Mouse (Mus musculus): ENCODE data around the gene Foxd1. TPM values are rescaled to one million over a fixed set of nuclear protein-coding genes. Genes with fewer than 3 reads are reported as not detected.

The Foxd1 gene
- polyA plus RNA-seq, 1 experiment from 2014 or later, result not detected

DNA sequence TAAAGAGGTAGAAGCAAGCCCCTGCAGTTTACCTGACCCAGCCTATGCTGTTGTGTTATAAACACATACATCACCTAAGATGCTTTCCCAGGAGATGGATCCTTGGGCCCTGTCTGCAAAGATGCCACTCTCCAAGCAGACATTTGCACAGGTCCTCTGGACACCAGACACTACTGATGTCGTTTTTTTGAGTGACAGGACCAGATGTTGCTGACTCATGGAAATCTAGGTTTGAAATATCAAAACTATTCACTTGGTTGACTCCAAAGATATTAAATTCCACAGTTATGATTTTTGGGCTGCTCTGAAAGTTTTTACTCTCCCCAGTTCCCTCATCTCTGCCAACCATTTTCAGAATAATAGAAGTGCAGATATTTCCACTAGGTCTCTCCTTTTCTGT, 35.0 kb downstream of the Foxd1 start:
- Histone ChIP-seq H3K36me3 (ENCODE audit: inconsistent target) (no peaks in the 10 kb centered on the region), H3K27ac (no peak overlapping the region), H3K79me2 (ENCODE audit: inconsistent target) (no peaks in the 10 kb centered on the region), H3K4me3 (ENCODE audit: inconsistent target) (no peak overlapping the region)
- 32% methylated on average over 1 of the region's 1 CpGs for WGBS (ENCODE audit: missing documents)

DNA sequence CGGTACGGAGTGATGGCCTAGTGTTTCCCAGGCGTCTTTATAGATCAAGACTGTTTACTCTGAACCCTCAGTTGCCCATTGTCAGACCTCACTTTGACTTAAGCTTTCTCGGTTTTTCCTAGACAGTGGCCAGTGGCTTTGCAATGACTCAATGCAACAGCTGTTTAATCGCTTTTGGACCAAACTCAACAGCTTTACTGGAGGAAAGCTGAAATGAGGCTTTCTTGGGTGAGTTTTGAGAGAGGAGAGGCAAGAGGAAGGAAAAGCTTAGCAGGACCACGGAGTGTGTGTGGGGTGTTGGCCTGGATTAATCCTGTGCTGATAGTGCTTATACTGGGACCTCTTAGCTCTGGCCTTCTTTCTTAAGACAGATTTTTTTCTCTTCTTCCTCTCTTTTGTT, 36.3 kb downstream of the Foxd1 start:
- Histone ChIP-seq H3K4me3 (ENCODE audit: inconsistent target) (no peak overlapping the region), H3K79me2 (ENCODE audit: inconsistent target) (no peaks in the 10 kb centered on the region)
- 30% methylated on average over 6 of the region's 6 CpGs for WGBS (ENCODE audit: missing documents)

DNA sequence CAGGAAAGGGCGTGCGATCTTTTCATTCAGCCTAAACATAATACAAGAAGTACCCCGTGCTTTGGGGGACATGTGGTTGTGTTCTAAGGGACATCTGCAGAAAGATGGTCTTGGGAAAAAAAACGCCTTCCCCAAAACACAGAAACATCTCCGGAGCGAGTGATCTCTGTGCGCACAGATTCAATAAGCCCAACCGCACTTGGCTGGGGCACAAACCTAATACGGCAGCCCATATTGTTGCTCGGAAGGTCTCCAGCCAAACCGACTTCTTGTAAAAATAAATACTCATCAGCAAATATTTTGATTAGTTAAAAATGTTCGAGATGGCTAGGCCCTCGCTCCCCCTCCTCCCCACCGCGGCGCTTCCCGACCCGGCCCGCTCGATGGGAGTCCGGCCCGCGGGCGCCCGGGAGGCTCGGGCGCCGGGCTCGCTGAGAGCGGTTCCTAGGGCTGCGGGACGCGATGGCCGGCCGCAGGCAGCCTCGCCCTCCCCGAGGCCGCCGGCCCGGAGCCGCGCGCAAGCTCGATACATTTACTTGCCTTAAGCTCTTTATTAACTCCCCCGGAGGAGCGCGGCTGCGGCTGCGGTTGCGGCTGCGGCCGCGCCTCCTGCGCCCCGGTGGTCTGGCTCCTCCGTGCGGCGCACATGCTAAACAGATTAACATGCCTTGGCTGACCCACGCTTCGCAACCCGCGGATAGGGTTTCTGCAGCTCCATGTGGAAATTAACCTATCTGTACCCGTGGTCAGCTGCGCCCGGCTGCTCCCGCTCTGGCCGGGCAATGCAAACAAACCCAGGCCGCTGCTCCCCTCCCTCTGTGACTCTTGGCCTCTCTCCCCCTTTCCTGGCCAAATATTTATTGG, 37.0 kb downstream of the Foxd1 start:
- no peak overlapping the region for H3K27ac ChIP-seq
- no peaks in the 10 kb centered on the region for H3K36me3 ChIP-seq (ENCODE audit: inconsistent target)
- H3K4me3 ChIP-seq (ENCODE audit: inconsistent target), result no peak overlapping the region
- no peaks in the 10 kb centered on the region for H3K79me2 ChIP-seq (ENCODE audit: inconsistent target)
- 3% methylated on average over 59 of the region's 68 CpGs for WGBS (ENCODE audit: missing documents)

More for the DNA sequence above, 36.3 kb downstream of the Foxd1 start:
- no peaks in the 10 kb centered on the region for H3K36me3 ChIP-seq (ENCODE audit: inconsistent target)
- no peak overlapping the region for H3K27ac ChIP-seq

DNA sequence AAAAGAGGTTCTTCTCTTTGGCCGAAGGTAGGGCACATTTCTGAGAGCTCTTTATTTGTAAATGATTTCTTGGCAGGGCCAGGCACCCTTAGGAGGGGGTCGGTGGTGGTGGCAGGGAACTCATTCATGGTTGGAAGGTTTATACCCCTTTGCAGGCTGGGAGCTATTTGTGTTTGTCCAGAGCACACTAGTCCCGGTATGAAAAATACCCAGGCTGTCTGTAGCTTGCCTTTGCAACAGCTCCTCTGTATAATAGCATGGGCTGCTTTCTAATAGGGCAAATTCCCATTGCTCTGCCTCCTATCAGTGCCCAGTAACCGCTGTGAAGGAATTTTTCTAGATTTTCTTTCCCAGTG, 37.6 kb downstream of the Foxd1 start:
- WGBS (ENCODE audit: missing documents), result 5% methylated on average over 4 of the region's 4 CpGs
- Histone ChIP-seq H3K36me3 (ENCODE audit: inconsistent target) (no peaks in the 10 kb centered on the region), H3K27ac (no peak overlapping the region), H3K4me3 (ENCODE audit: inconsistent target) (no peak overlapping the region), H3K79me2 (ENCODE audit: inconsistent target) (no peaks in the 10 kb centered on the region)

DNA sequence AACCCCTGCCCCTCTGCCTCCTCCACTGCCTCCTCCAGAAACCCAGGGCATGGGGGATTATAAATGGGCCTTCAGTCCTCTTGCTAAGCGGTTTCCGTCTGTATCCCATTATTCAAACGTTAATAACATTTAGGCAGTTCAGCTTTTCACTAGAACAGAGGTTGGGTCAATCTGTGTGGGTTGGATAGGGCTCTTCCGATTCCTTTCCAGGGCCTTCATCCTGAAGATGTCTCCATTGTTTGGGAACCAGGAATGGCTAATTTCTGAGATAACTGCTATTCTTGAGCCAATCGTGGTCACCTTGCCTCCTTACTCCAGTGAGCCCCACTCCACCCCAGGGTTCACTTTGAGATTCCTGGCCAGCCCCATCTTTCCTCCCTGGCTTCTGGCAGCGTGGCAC, 38.0 kb downstream of the Foxd1 start:
- Histone ChIP-seq H3K4me3 (ENCODE audit: inconsistent target) (no peak overlapping the region), H3K36me3 (ENCODE audit: inconsistent target) (no peaks in the 10 kb centered on the region), H3K79me2 (ENCODE audit: inconsistent target) (no peaks in the 10 kb centered on the region), H3K27ac (no peak overlapping the region)
- 45% methylated on average over 6 of the region's 6 CpGs for WGBS (ENCODE audit: missing documents)

DNA sequence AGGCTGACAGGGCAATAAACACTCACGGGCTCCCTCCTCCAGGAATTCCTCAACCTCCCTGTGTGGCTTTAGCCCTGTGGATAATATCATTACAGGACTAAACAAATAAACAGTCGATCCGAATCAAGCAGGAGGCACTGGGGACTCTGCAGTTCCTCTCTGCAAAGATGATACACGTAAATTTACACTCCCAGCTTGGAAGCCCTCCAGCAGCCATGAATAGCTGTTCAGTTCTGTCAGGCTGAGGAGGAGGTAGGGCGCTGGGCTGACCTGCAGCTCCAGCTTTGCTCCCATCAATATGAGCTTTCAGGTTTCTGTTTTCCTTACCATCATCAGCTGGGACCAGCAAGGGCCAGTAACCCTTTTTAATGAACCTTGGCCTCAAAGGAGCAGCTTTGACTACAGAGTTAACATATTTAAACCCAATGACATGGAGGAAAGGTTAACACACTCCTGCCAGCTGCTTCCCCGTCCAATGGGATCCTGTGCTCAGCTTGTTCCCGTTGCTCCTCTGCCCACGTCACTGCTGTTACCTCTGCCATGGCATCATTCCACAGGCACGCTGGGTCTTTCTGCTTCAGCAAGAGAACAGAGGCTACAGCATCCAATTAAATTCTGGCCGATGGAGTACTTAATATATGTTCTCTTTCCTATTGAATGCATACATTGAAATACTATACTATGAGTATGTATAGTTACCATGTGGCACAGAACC, 39.5 kb downstream of the Foxd1 start:
- WGBS (ENCODE audit: missing documents), result 27% methylated on average over 10 of the region's 10 CpGs
- Histone ChIP-seq H3K36me3 (ENCODE audit: inconsistent target) (no peaks in the 10 kb centered on the region), H3K79me2 (ENCODE audit: inconsistent target) (no peaks in the 10 kb centered on the region), H3K27ac (no peak overlapping the region), H3K4me3 (ENCODE audit: inconsistent target) (no peak overlapping the region)

Other genes starting within 250 kb of the Foxd1 start
- gene Arhgef28, start 147.8 kb upstream of the Foxd1 start, polyA plus RNA-seq (2018), result not detected in 3 replicates
- gene Utp15, start 91.2 kb upstream of the Foxd1 start, polyA plus RNA-seq (2018), result 12.3 to 19.6 TPM (median 15.1 TPM) in 3 replicates
- 17.2 to 20.5 TPM (median 18.5 TPM) in 3 replicates for gene Ankra2, start 91.2 kb upstream of the Foxd1 start, polyA plus RNA-seq (2018)
- gene Gm21976, start 74.4 kb upstream of the Foxd1 start, polyA plus RNA-seq (2018), result not detected in 3 replicates
- gene Btf3, start 37.2 kb upstream of the Foxd1 start, polyA plus RNA-seq (2018), result 403 to 596 TPM (median 502 TPM) in 3 replicates
- 0.78 to 1.1 TPM in 2 of 3 replicates, not detected in the other for gene Gm10320, start 137.8 kb downstream of the Foxd1 start, polyA plus RNA-seq (2018)